Mouse (Mus musculus): Measurements from ENCODE around the gene Zfp663. TPM values are rescaled to one million over a fixed set of nuclear protein-coding genes. Genes with fewer than 3 reads are reported as not detected.
A peak's percentile ranks its signal among the peaks of the same experiment; 100 is the strongest.

The Zfp663 gene
- polyA plus RNA-seq, 1 experiment from 2014 or later: 3.8 TPM

GRCm38 (mm10) chr2:165367868-165368439, 575 bp downstream of the Zfp663 start:
- Histone ChIP-seq H3K9ac (replicated peaks) (peak overlapping the region; percentile 61), H3K36me3 (no peaks in the 10 kb centered on the region), H3K27me3 (replicated peaks) (no peaks in the 10 kb centered on the region), H3K4me1 (peaks cover 33% of the 10 kb centered on the region), H3K4me2 (peak overlapping the region; percentile 76), H3K4me3 (replicated peaks) (peak overlapping the region; percentile 52), H3K9me3 (replicated peaks) (no peaks in the 10 kb centered on the region), H3K27ac (replicated peaks) (peak overlapping the region; percentile 74)
- WGBS: under 1% methylated on average over 13 of the region's 13 CpGs
- ATAC-seq (ENCODE audit: low FRiP score): peak; percentile 22; the same call in 1 of the 2 replicates

GRCm38 (mm10) chr2:165367047-165367520, 1.4 kb downstream of the Zfp663 start:
- Histone ChIP-seq H3K36me3 (no peaks in the 10 kb centered on the region), H3K4me2 (peak overlapping the region; percentile 76), H3K4me3 (replicated peaks) (no peak overlapping the region), H3K27me3 (replicated peaks) (no peaks in the 10 kb centered on the region), H3K9me3 (replicated peaks) (no peaks in the 10 kb centered on the region), H3K4me1 (peaks cover 32% of the 10 kb centered on the region), H3K27ac (replicated peaks) (no peak overlapping the region), H3K9ac (replicated peaks) (no peak overlapping the region)
- ATAC-seq (ENCODE audit: low FRiP score): 0 out of 2 replicates have a peak, but pooled peaks have one; percentile 13
- 8% methylated on average over 6 of the region's 8 CpGs for WGBS

- Histone ChIP-seq H3K9ac (replicated peaks) (no peak overlapping the region), H3K36me3 (no peaks in the 10 kb centered on the region), H3K4me1 (peaks cover 28% of the 10 kb centered on the region), H3K27me3 (replicated peaks) (no peaks in the 10 kb centered on the region; the same call in 1 of the 2 replicates), H3K9me3 (replicated peaks) (no peaks in the 10 kb centered on the region), H3K4me3 (replicated peaks) (no peak overlapping the region), H3K4me2 (peak overlapping the region; percentile 43), H3K27ac (replicated peaks) (no peak overlapping the region)
- no peak for ATAC-seq (ENCODE audit: low FRiP score)
- 11% methylated on average over 21 of the region's 21 CpGs for WGBS
Measured at GRCm38 (mm10) chr2:165364334-165365091, 4.0 kb downstream of the Zfp663 start.

GRCm38 (mm10) chr2:165363282-165363681, 5.2 kb downstream of the Zfp663 start:
- WGBS: 89% methylated on average over 6 of the region's 6 CpGs
- H3K27ac ChIP-seq (replicated peaks): no peak overlapping the region
- no peak overlapping the region for H3K4me2 ChIP-seq
- H3K4me3 ChIP-seq (replicated peaks): no peak overlapping the region
- H3K9ac ChIP-seq (replicated peaks): no peak overlapping the region
- no peak for ATAC-seq (ENCODE audit: low FRiP score)
- no peaks in the 10 kb centered on the region; the same call in 1 of the 2 replicates for H3K27me3 ChIP-seq (replicated peaks)
- H3K4me1 ChIP-seq: peaks cover 24% of the 10 kb centered on the region
- no peaks in the 10 kb centered on the region for H3K9me3 ChIP-seq (replicated peaks)
- H3K36me3 ChIP-seq: no peaks in the 10 kb centered on the region

- peak; percentile 62; the same call in 1 of the 2 replicates for ATAC-seq (ENCODE audit: low FRiP score)
Measured at GRCm38 (mm10) chr2:165360861-165361260, 7.7 kb downstream of the Zfp663 start.

GRCm38 (mm10) chr2:165351828-165352513, 16.6 kb downstream of the Zfp663 start:
- Histone ChIP-seq H3K36me3 (peaks cover 25% of the 10 kb centered on the region), H3K4me3 (replicated peaks) (no peak overlapping the region), H3K9ac (replicated peaks) (no peak overlapping the region), H3K9me3 (replicated peaks) (peaks cover 17% of the 10 kb centered on the region), H3K4me1 (peaks cover 14% of the 10 kb centered on the region), H3K27me3 (replicated peaks) (no peaks in the 10 kb centered on the region), H3K27ac (replicated peaks) (no peak overlapping the region), H3K4me2 (no peak overlapping the region)
- no peak for ATAC-seq (ENCODE audit: low FRiP score)
- WGBS: 91% methylated on average over 20 of the region's 20 CpGs

More at GRCm38 (mm10) chr2:165360861-165361260, 7.7 kb downstream of the Zfp663 start:
- Histone ChIP-seq H3K4me3 (replicated peaks) (no peak overlapping the region), H3K4me2 (no peak overlapping the region), H3K27me3 (replicated peaks) (no peaks in the 10 kb centered on the region; the same call in 1 of the 2 replicates), H3K4me1 (peaks cover 6% of the 10 kb centered on the region), H3K9ac (replicated peaks) (no peak overlapping the region), H3K9me3 (replicated peaks) (no peaks in the 10 kb centered on the region), H3K27ac (replicated peaks) (no peak overlapping the region), H3K36me3 (no peaks in the 10 kb centered on the region)
- 0% methylated on average over 1 of the region's 1 CpGs for whole genome bisulfite sequencing

GRCm38 (mm10) chr2:165349466-165349865, 19.1 kb downstream of the Zfp663 start:
- H3K9ac ChIP-seq (replicated peaks): 0 out of 2 replicates have a peak overlapping the region, but pooled peaks have one; percentile 23
- H3K36me3 ChIP-seq: peaks cover 25% of the 10 kb centered on the region

GRCm38 (mm10) chr2:165346180-165346579, 22.3 kb downstream of the Zfp663 start:
- H3K4me1 ChIP-seq: peaks cover 14% of the 10 kb centered on the region
- no peak for ATAC-seq (ENCODE audit: low FRiP score)
- WGBS: 94% methylated on average over 5 of the region's 5 CpGs

More at GRCm38 (mm10) chr2:165349466-165349865, 19.1 kb downstream of the Zfp663 start:
- ATAC-seq (ENCODE audit: low FRiP score): peak; percentile 83
- no peaks in the 10 kb centered on the region for H3K27me3 ChIP-seq (replicated peaks)
- H3K4me1 ChIP-seq: peaks cover 14% of the 10 kb centered on the region
- 17% methylated on average over 8 of the region's 8 CpGs for WGBS
- H3K27ac ChIP-seq (replicated peaks): no peak overlapping the region
- H3K4me2 ChIP-seq: no peak overlapping the region
- H3K4me3 ChIP-seq (replicated peaks): no peak overlapping the region
- peaks cover 17% of the 10 kb centered on the region for H3K9me3 ChIP-seq (replicated peaks)

GRCm38 (mm10) chr2:165337191-165337590, 31.3 kb downstream of the Zfp663 start:
- no peaks in the 10 kb centered on the region for H3K27me3 ChIP-seq (replicated peaks)
- WGBS: 27% methylated on average over 3 of the region's 3 CpGs
- H3K36me3 ChIP-seq: no peaks in the 10 kb centered on the region
- H3K4me3 ChIP-seq (replicated peaks): no peak overlapping the region
- no peak overlapping the region for H3K9ac ChIP-seq (replicated peaks)
- no peak overlapping the region for H3K4me2 ChIP-seq
- H3K9me3 ChIP-seq (replicated peaks): no peaks in the 10 kb centered on the region
- H3K27ac ChIP-seq (replicated peaks): no peak overlapping the region
- no peak for ATAC-seq (ENCODE audit: low FRiP score)
- H3K4me1 ChIP-seq: peaks cover 4% of the 10 kb centered on the region; the same call in 1 of the 2 replicates

More at GRCm38 (mm10) chr2:165346180-165346579, 22.3 kb downstream of the Zfp663 start:
- Histone ChIP-seq H3K36me3 (no peaks in the 10 kb centered on the region), H3K27me3 (replicated peaks) (no peaks in the 10 kb centered on the region), H3K4me3 (replicated peaks) (no peak overlapping the region), H3K9ac (replicated peaks) (no peak overlapping the region), H3K4me2 (no peak overlapping the region), H3K27ac (replicated peaks) (no peak overlapping the region), H3K9me3 (replicated peaks) (no peaks in the 10 kb centered on the region)

GRCm38 (mm10) chr2:165332610-165333210, 35.8 kb downstream of the Zfp663 start:
- no peak overlapping the region for H3K4me3 ChIP-seq (replicated peaks)
- 48% methylated on average over 14 of the region's 14 CpGs for WGBS
- no peak overlapping the region for H3K27ac ChIP-seq (replicated peaks)
- H3K4me2 ChIP-seq: no peak overlapping the region
- H3K4me1 ChIP-seq: peaks cover 8% of the 10 kb centered on the region
- H3K27me3 ChIP-seq (replicated peaks): 0 out of 2 replicates have a peak, but pooled peaks cover 4% of the 10 kb centered on the region
- ATAC-seq (ENCODE audit: low FRiP score): no peak
- H3K36me3 ChIP-seq: no peaks in the 10 kb centered on the region
- H3K9me3 ChIP-seq (replicated peaks): 0 out of 2 replicates have a peak, but pooled peaks cover 3% of the 10 kb centered on the region
- H3K9ac ChIP-seq (replicated peaks): no peak overlapping the region

GRCm38 (mm10) chr2:165329703-165330102, 38.8 kb downstream of the Zfp663 start:
- Histone ChIP-seq H3K4me1 (peaks cover 24% of the 10 kb centered on the region), H3K9ac (replicated peaks) (no peak overlapping the region), H3K27ac (replicated peaks) (no peak overlapping the region), H3K27me3 (replicated peaks) (0 out of 2 replicates have a peak, but pooled peaks cover 4% of the 10 kb centered on the region), H3K36me3 (no peaks in the 10 kb centered on the region), H3K4me3 (replicated peaks) (no peak overlapping the region), H3K4me2 (no peak overlapping the region), H3K9me3 (replicated peaks) (0 out of 2 replicates have a peak, but pooled peaks cover 3% of the 10 kb centered on the region)
- no peak for ATAC-seq (ENCODE audit: low FRiP score)
- 46% methylated on average over 3 of the region's 3 CpGs for WGBS

Data from neural tube, embryonic 15.5 days (tissue).